Mouse (Mus musculus): ENCODE data around the gene Btbd11. TPM values are rescaled to one million over a fixed set of nuclear protein-coding genes. Genes with fewer than 3 reads are reported as not detected.

Gene Btbd11
- polyA plus RNA-seq, 1 experiment, result 0.85 TPM

DNA sequence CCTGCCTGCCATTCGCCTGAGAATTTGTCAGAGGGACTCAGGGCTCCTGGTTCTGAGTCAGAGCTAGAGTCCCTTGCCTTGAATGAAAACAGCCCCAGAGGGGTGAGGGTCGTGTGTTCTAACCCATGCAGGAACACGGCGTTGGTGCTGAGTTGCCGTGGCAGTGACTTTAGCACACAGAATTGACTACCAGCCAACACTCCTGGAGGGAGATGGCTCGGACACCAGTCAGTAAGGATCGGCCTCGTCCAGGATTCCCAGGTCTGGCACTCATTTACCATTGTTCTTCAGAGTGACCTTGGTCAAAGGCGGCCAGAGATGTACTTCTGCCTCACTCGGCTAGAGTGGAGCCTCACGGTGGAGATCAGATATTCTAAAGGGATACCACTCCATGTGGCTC is 215.9 kb downstream of the Btbd11 start:
- no peak for TF ChIP-seq POLR2A (IDR thresholded peaks at IDR 0.05; ENCODE audit: borderline replicate concordance, control insufficient read depth, low read depth, low read length)
- no peak for TF ChIP-seq CTCF (IDR thresholded peaks at IDR 0.05; ENCODE audit: control insufficient read depth, insufficient read depth, low read length)
- Histone ChIP-seq H3K27ac (ENCODE audit: control insufficient read depth, insufficient read depth, low read depth, low read length, poor library complexity) (no peak overlapping the region), H3K4me3 (replicated peaks; ENCODE audit: control insufficient read depth, low read depth, low read length) (no peak overlapping the region), H3K4me1 (ENCODE audit: control insufficient read depth, insufficient read depth, low read length) (no peaks in the 10 kb centered on the region)
- 85% methylated on average over 11 of the region's 11 CpGs for WGBS

DNA sequence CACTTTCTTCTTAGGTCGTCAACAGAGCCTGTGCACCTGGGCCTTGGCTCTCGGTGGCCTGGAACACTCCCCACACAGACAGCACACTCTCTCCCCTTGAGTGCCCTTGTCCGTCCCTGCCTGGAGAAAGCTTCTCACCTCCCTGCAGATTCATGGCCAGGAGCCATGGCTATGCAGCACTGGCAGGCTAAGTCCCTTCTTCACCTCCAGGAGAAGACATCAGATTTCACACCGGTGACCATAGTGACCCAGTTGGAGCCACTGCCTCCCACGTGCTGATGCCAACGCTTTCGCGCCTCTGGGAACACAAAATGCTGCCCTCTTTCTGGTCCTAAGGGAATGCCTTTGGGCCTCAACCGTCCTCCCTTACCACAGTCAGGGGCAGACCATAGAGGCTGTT is 217.9 kb downstream of the Btbd11 start:
- Histone ChIP-seq H3K4me3 (replicated peaks; ENCODE audit: control insufficient read depth, low read depth, low read length) (no peak overlapping the region), H3K4me1 (ENCODE audit: control insufficient read depth, insufficient read depth, low read length) (no peaks in the 10 kb centered on the region), H3K27ac (ENCODE audit: control insufficient read depth, insufficient read depth, low read depth, low read length, poor library complexity) (no peak overlapping the region)
- no peak for TF ChIP-seq POLR2A (IDR thresholded peaks at IDR 0.05; ENCODE audit: borderline replicate concordance, control insufficient read depth, low read depth, low read length)
- WGBS, result 84% methylated on average over 9 of the region's 9 CpGs

DNA sequence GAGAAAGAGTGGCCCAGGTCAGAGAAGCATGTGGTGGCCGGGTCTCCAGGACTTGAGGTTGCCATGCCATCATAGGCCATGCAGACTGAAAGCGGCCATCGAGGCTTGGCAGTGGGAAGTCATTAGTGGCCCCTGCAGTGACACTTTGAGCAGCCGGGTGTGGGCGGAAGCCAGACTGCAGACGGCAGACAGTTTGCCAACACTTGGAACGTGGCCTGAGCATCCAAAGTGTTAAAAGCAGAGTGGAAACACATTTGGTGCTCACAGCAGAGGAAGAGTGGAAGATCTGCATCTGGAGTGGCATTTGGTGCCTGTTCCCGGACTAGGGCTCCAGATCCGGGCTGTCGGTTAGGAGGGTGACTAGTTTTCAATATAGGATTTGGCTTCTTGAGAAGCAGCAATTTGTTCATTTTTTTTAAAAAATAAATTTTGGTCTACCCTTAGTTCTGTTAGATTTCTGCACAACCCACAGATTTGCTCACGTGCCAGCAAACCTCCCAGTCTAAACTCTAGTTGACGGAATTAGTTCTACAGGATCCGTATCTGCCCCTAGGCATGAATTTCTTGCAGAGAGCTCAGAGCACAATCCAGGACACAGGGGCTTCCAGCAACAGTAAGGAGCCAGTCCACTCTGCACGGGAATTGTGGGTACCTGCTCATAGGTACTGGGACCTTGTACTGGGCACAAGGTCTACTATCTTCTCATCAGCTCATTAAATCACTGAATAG is 222.1 kb downstream of the Btbd11 start:
- H3K4me3 ChIP-seq (replicated peaks; ENCODE audit: control insufficient read depth, low read depth, low read length), result no peak overlapping the region
- no peaks in the 10 kb centered on the region for H3K4me1 ChIP-seq (ENCODE audit: control insufficient read depth, insufficient read depth, low read length)
- TF ChIP-seq POLR2A (IDR thresholded peaks at IDR 0.05; ENCODE audit: borderline replicate concordance, control insufficient read depth, low read depth, low read length) (no peak), CTCF (IDR thresholded peaks at IDR 0.05; ENCODE audit: control insufficient read depth, insufficient read depth, low read length) (no peak)
- WGBS, result 84% methylated on average over 14 of the region's 14 CpGs
- no peak overlapping the region for H3K27ac ChIP-seq (ENCODE audit: control insufficient read depth, insufficient read depth, low read depth, low read length, poor library complexity)

DNA sequence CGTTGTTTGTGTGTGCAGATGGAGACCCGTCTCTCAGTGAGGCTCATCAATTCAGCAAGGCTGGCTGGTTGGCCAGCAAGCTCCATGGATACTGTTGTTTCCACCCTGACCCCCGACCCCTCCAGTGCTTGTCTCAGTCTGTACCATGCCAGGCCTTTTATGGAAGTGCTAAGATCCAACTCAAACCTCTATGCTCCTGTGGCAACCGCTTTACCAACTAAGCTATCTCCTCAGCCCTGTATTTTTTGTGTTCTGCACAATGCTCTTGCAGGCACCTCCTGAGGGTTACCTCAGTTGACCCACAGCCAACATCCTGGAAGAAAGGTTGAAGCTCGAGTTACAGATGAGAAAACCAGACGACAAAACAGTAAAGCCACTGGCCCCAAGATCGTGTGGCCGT is 230.5 kb downstream of the Btbd11 start:
- Histone ChIP-seq H3K27ac (ENCODE audit: control insufficient read depth, insufficient read depth, low read depth, low read length, poor library complexity) (no peak overlapping the region), H3K4me1 (ENCODE audit: control insufficient read depth, insufficient read depth, low read length) (no peaks in the 10 kb centered on the region), H3K4me3 (replicated peaks; ENCODE audit: control insufficient read depth, low read depth, low read length) (no peak overlapping the region)
- WGBS, result 73% methylated on average over 8 of the region's 8 CpGs
- TF ChIP-seq POLR2A (IDR thresholded peaks at IDR 0.05; ENCODE audit: borderline replicate concordance, control insufficient read depth, low read depth, low read length) (no peak), CTCF (IDR thresholded peaks at IDR 0.05; ENCODE audit: control insufficient read depth, insufficient read depth, low read length) (no peak)

DNA sequence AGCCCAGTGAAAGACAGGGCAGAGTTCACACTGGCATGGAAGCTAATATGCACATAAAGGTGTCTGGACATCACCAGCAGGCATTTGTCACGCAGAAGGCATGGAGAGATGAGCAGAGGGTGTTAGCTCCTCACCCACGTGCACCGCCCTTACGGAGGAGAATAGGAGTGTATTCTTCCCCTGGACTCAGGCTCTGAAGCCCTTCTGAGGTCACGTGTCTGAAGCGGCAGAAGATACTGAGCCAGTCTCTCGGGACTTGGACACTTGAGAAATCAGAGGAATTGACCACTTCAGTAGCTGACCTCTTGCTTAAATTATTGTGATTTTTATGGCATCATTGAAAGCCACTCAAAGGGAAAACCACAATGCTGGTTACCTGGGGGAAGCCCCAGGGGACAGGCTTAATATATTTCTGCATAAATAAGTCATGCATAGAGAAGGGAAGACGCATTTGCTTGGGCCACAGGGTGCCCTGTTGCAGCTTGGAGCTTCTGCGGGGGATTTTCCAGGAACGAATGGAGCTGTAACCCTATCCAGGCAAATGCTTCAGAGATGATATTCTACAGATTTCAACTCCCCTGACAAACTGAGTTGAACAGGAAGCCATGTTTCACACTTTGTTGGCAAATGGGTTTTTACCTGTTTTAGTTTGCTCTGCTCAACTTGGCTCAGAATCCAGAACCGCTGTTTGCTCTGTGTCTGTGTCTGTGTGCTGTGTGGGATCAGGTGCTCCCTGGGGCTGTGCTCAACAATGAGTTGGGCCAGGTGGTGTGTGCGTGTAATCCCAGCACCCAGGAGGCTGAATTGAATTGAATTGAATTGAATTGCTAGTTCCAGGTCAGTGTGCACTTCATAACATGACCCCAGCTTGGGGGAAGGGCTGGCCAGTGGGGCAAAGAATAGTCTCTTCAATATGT is 231.1 kb downstream of the Btbd11 start:
- WGBS, result 81% methylated on average over 12 of the region's 12 CpGs
- H3K27ac ChIP-seq (ENCODE audit: control insufficient read depth, insufficient read depth, low read depth, low read length, poor library complexity), result no peak overlapping the region
- H3K4me3 ChIP-seq (replicated peaks; ENCODE audit: control insufficient read depth, low read depth, low read length), result no peak overlapping the region
- no peaks in the 10 kb centered on the region for H3K4me1 ChIP-seq (ENCODE audit: control insufficient read depth, insufficient read depth, low read length)
- TF ChIP-seq POLR2A (IDR thresholded peaks at IDR 0.05; ENCODE audit: borderline replicate concordance, control insufficient read depth, low read depth, low read length), result no peak
- TF ChIP-seq CTCF (IDR thresholded peaks at IDR 0.05; ENCODE audit: control insufficient read depth, insufficient read depth, low read length), result no peak

DNA sequence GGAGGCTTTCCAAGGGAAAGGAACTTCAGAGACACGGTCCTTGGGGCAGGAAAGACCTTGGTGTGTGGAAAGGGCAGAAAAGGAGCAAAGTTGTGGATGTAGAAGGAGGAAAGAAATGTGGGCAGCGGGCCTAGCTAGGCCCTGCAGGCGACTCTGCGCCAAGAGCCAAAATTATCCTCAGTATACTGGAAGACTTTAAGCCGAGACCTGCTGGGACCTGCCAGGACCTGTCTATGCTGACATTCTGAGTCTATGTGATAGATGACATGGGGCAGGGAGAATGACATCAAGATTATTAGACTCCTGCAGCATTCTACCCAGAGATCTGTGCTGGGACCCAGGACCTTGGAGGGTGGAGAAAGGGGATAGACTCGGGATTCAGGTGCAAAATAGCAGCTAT is 234.5 kb downstream of the Btbd11 start:
- WGBS, result 83% methylated on average over 6 of the region's 6 CpGs
- TF ChIP-seq CTCF (IDR thresholded peaks at IDR 0.05; ENCODE audit: control insufficient read depth, insufficient read depth, low read length) (no peak), POLR2A (IDR thresholded peaks at IDR 0.05; ENCODE audit: borderline replicate concordance, control insufficient read depth, low read depth, low read length) (no peak)
- H3K27ac ChIP-seq (ENCODE audit: control insufficient read depth, insufficient read depth, low read depth, low read length, poor library complexity), result no peak overlapping the region
- no peaks in the 10 kb centered on the region for H3K4me1 ChIP-seq (ENCODE audit: control insufficient read depth, insufficient read depth, low read length)
- no peak overlapping the region for H3K4me3 ChIP-seq (replicated peaks; ENCODE audit: control insufficient read depth, low read depth, low read length)

DNA sequence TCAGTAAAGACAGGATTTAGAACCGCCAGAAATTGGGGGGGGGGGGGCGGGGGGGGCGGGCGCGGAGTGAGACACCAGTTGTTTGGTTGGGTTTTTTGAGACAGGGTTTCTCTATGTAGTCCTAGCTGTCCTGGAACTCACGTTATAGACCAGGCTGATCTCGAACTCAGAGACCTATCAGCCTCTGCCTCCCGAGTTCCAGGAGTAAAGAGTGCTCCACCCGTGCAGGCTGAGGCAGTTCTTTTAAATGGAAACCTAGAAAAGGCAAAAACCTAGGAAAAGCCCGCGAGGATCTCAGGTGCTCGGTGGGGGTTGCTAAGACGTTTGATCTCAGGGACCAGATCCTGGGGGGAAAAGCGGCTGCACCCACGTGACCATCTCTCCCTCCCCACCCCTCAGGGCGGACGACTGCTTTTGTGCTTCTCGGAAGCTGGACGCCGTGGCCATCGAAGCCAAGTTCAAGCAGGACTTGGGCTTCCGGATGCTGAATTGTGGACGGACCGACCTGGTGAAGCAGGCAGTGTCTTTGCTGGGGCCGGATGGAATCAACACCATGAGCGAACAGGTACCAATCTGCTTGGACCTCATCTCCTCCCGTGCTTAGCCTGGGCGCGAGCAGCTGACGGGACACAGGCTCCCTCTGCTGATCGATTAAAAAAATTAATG is 238.0 kb downstream of the Btbd11 start:
- 5% methylated on average over 31 of the region's 31 CpGs for WGBS

DNA sequence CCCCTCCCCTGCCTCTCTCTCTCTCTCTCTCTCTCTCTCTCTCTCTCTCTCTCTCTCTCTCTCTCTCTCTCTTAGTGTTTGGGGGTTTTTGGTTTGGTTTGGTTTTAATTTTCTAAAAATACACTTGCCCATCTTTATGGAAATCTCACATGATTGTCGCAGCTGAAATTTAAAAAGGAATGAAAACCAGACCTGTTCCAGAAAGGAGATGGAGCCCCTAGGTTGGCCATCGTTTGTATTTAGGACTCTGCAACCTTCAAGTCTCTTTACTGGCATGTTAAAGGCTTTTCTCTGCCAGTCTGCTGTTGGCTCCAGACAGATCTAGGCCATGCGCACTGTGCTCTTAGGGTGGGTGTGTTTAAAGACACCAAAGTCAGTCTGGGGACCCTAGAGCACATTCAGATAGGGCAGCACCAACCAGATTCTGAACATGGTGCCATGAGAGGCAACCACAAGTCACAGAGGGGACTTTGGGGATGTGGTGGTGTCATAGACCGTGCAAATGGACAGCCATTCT is 238.6 kb downstream of the Btbd11 start:
- 49% methylated on average over 4 of the region's 4 CpGs for WGBS
- H3K4me1 ChIP-seq (ENCODE audit: control insufficient read depth, insufficient read depth, low read length), result no peaks in the 10 kb centered on the region
- H3K4me3 ChIP-seq (replicated peaks; ENCODE audit: control insufficient read depth, low read depth, low read length), result no peak overlapping the region
- TF ChIP-seq CTCF (IDR thresholded peaks at IDR 0.05; ENCODE audit: control insufficient read depth, insufficient read depth, low read length) (no peak), POLR2A (IDR thresholded peaks at IDR 0.05; ENCODE audit: borderline replicate concordance, control insufficient read depth, low read depth, low read length) (no peak)
- no peak overlapping the region for H3K27ac ChIP-seq (ENCODE audit: control insufficient read depth, insufficient read depth, low read depth, low read length, poor library complexity)

More for the DNA sequence above, 238.0 kb downstream of the Btbd11 start:
- no peak overlapping the region for H3K27ac ChIP-seq (ENCODE audit: control insufficient read depth, insufficient read depth, low read depth, low read length, poor library complexity)
- H3K4me3 ChIP-seq (replicated peaks; ENCODE audit: control insufficient read depth, low read depth, low read length), result no peak overlapping the region
- TF ChIP-seq POLR2A (IDR thresholded peaks at IDR 0.05; ENCODE audit: borderline replicate concordance, control insufficient read depth, low read depth, low read length), result no peak
- TF ChIP-seq CTCF (IDR thresholded peaks at IDR 0.05; ENCODE audit: control insufficient read depth, insufficient read depth, low read length), result peak; percentile 32; the same call in 1 of the 2 replicates
- no peaks in the 10 kb centered on the region for H3K4me1 ChIP-seq (ENCODE audit: control insufficient read depth, insufficient read depth, low read length)

All from bone marrow, adult 2 months (tissue).